Mouse (Mus musculus): ENCODE results near the gene Nfatc2. TPM values are rescaled to one million over a fixed set of nuclear protein-coding genes. Genes with fewer than 3 reads are reported as not detected.

Gene Nfatc2
- polyA plus RNA-seq, 1 experiment, result 61.9 TPM

GRCm38 (mm10) chr2:168580295-168580915 lies 21.1 kb downstream of the Nfatc2 start:
- no peak overlapping the region for H3K4me3 ChIP-seq (ENCODE audit: insufficient read depth, low read length)
- peaks cover 87% of the 10 kb centered on the region for H3K4me1 ChIP-seq (ENCODE audit: control insufficient read depth, insufficient read depth, low read length)
- H3K27ac ChIP-seq (ENCODE audit: insufficient read depth, low read depth, low read length), result peak overlapping the region; percentile 99
- TF ChIP-seq POLR2A (IDR thresholded peaks at IDR 0.05; ENCODE audit: borderline replicate concordance, low read depth, low read length) (no peak), CTCF (IDR thresholded peaks at IDR 0.05; ENCODE audit: low read depth, low read length) (no peak)

GRCm38 (mm10) chr2:168579601-168580130 lies 21.8 kb downstream of the Nfatc2 start:
- Histone ChIP-seq H3K4me1 (ENCODE audit: control insufficient read depth, insufficient read depth, low read length) (peaks cover 91% of the 10 kb centered on the region), H3K27ac (ENCODE audit: insufficient read depth, low read depth, low read length) (peak overlapping the region; percentile 99), H3K4me3 (ENCODE audit: insufficient read depth, low read length) (no peak overlapping the region)
- no peak for TF ChIP-seq CTCF (IDR thresholded peaks at IDR 0.05; ENCODE audit: low read depth, low read length)
- TF ChIP-seq POLR2A (IDR thresholded peaks at IDR 0.05; ENCODE audit: borderline replicate concordance, low read depth, low read length), result no peak

GRCm38 (mm10) chr2:168579109-168579508 lies 22.3 kb downstream of the Nfatc2 start:
- H3K27ac ChIP-seq (ENCODE audit: insufficient read depth, low read depth, low read length), result peak overlapping the region; percentile 99
- TF ChIP-seq POLR2A (IDR thresholded peaks at IDR 0.05; ENCODE audit: borderline replicate concordance, low read depth, low read length) (no peak), CTCF (IDR thresholded peaks at IDR 0.05; ENCODE audit: low read depth, low read length) (no peak)
- H3K4me3 ChIP-seq (ENCODE audit: insufficient read depth, low read length), result peak overlapping the region; percentile 21; the same call in 1 of the 2 replicates
- peaks cover 92% of the 10 kb centered on the region for H3K4me1 ChIP-seq (ENCODE audit: control insufficient read depth, insufficient read depth, low read length)

- no peak for TF ChIP-seq POLR2A (IDR thresholded peaks at IDR 0.05; ENCODE audit: borderline replicate concordance, low read depth, low read length)
- TF ChIP-seq CTCF (IDR thresholded peaks at IDR 0.05; ENCODE audit: low read depth, low read length), result no peak
- Histone ChIP-seq H3K4me3 (ENCODE audit: insufficient read depth, low read length) (no peak overlapping the region; the same call in 1 of the 2 replicates), H3K4me1 (ENCODE audit: control insufficient read depth, insufficient read depth, low read length) (peaks cover 90% of the 10 kb centered on the region), H3K27ac (ENCODE audit: insufficient read depth, low read depth, low read length) (peak overlapping the region; percentile 97)
These were observed 23.3 kb downstream of the Nfatc2 start for GRCm38 (mm10) chr2:168578132-168578531.

GRCm38 (mm10) chr2:168577381-168577780 lies 24.1 kb downstream of the Nfatc2 start:
- Histone ChIP-seq H3K4me1 (ENCODE audit: control insufficient read depth, insufficient read depth, low read length) (peaks cover 85% of the 10 kb centered on the region), H3K4me3 (ENCODE audit: insufficient read depth, low read length) (no peak overlapping the region), H3K27ac (ENCODE audit: insufficient read depth, low read depth, low read length) (peak overlapping the region; percentile 97)
- TF ChIP-seq CTCF (IDR thresholded peaks at IDR 0.05; ENCODE audit: low read depth, low read length) (no peak), POLR2A (IDR thresholded peaks at IDR 0.05; ENCODE audit: borderline replicate concordance, low read depth, low read length) (no peak)

GRCm38 (mm10) chr2:168575834-168576233 lies 25.6 kb downstream of the Nfatc2 start:
- H3K4me3 ChIP-seq (ENCODE audit: insufficient read depth, low read length), result no peak overlapping the region
- no peak overlapping the region for H3K27ac ChIP-seq (ENCODE audit: insufficient read depth, low read depth, low read length)
- no peak for TF ChIP-seq CTCF (IDR thresholded peaks at IDR 0.05; ENCODE audit: low read depth, low read length)
- peaks cover 69% of the 10 kb centered on the region for H3K4me1 ChIP-seq (ENCODE audit: control insufficient read depth, insufficient read depth, low read length)

GRCm38 (mm10) chr2:168574934-168575333 lies 26.5 kb downstream of the Nfatc2 start:
- H3K27ac ChIP-seq (ENCODE audit: insufficient read depth, low read depth, low read length), result peak overlapping the region; percentile 74
- no peak for TF ChIP-seq CTCF (IDR thresholded peaks at IDR 0.05; ENCODE audit: low read depth, low read length)
- TF ChIP-seq POLR2A (IDR thresholded peaks at IDR 0.05; ENCODE audit: borderline replicate concordance, low read depth, low read length), result no peak
- H3K4me3 ChIP-seq (ENCODE audit: insufficient read depth, low read length), result no peak overlapping the region
- H3K4me1 ChIP-seq (ENCODE audit: control insufficient read depth, insufficient read depth, low read length), result peaks cover 60% of the 10 kb centered on the region

- no peak overlapping the region for H3K4me3 ChIP-seq (ENCODE audit: insufficient read depth, low read length)
- peak overlapping the region; percentile 67 for H3K27ac ChIP-seq (ENCODE audit: insufficient read depth, low read depth, low read length)
- TF ChIP-seq CTCF (IDR thresholded peaks at IDR 0.05; ENCODE audit: low read depth, low read length), result no peak
- TF ChIP-seq POLR2A (IDR thresholded peaks at IDR 0.05; ENCODE audit: borderline replicate concordance, low read depth, low read length), result no peak
- peaks cover 59% of the 10 kb centered on the region for H3K4me1 ChIP-seq (ENCODE audit: control insufficient read depth, insufficient read depth, low read length)
These were observed 27.6 kb downstream of the Nfatc2 start for GRCm38 (mm10) chr2:168573866-168574265.

GRCm38 (mm10) chr2:168571241-168571640 lies 30.2 kb downstream of the Nfatc2 start:
- Histone ChIP-seq H3K4me3 (ENCODE audit: insufficient read depth, low read length) (no peak overlapping the region), H3K27ac (ENCODE audit: insufficient read depth, low read depth, low read length) (no peak overlapping the region), H3K4me1 (ENCODE audit: control insufficient read depth, insufficient read depth, low read length) (peaks cover 37% of the 10 kb centered on the region)
- TF ChIP-seq CTCF (IDR thresholded peaks at IDR 0.05; ENCODE audit: low read depth, low read length) (no peak), POLR2A (IDR thresholded peaks at IDR 0.05; ENCODE audit: borderline replicate concordance, low read depth, low read length) (no peak)

- H3K4me1 ChIP-seq (ENCODE audit: control insufficient read depth, insufficient read depth, low read length), result peaks cover 35% of the 10 kb centered on the region
- no peak overlapping the region for H3K27ac ChIP-seq (ENCODE audit: insufficient read depth, low read depth, low read length)
- TF ChIP-seq POLR2A (IDR thresholded peaks at IDR 0.05; ENCODE audit: borderline replicate concordance, low read depth, low read length) (no peak), CTCF (IDR thresholded peaks at IDR 0.05; ENCODE audit: low read depth, low read length) (no peak)
These were observed 35.8 kb downstream of the Nfatc2 start for GRCm38 (mm10) chr2:168565538-168566253.

More at GRCm38 (mm10) chr2:168565538-168566253, 35.8 kb downstream of the Nfatc2 start:
- H3K4me3 ChIP-seq (ENCODE audit: insufficient read depth, low read length), result no peak overlapping the region
